Mouse (Mus musculus): Measurements from ENCODE around the gene Tha1.
"Not testable (repeated sequence)": the region's sequence is repeated elsewhere in the genome, so short reads cannot be mapped to it uniquely, and the experiment has no call there.

Tha1 gene

DNA sequence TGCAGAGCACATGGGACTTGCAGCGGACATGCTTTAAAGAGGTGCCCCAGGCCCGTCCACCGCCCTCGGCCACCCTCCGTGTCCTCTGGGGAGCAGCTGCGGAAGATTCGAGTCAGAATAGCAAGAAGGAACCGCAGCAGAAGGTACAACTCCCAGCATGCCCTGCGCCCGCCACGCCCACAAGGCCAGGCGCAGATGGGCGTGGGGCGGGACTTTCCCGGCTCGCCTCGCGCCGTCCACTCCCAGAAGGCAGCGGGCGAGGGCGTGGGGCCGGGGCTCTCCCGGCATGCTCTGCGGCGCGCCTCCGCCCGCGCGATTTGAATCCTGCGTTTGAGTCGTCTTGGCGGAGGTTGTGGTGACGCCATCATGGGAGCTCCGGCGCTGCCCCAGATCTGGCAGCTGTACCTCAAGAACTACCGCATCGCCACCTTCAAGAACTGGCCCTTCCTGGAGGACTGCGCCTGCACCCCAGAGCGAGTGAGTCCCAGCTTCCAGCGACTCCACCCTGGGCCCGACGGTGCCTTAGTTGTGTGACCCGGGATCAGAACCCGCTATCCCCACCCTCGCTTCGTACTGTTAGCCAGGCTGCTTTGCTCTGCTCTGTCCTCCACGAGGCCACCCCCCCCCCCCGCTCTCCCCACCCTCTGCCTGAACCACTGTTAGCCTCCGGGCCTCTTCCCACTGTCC lies 24.2 kb downstream of the Tha1 start, which contains the start of gene Birc5:
Gene Birc5 (plus strand): TSS at position 267 of the 687 bp plus-strand sequence.
- peak; percentile 98 for DNase-seq (ENCODE audit: low spot score)

DNA sequence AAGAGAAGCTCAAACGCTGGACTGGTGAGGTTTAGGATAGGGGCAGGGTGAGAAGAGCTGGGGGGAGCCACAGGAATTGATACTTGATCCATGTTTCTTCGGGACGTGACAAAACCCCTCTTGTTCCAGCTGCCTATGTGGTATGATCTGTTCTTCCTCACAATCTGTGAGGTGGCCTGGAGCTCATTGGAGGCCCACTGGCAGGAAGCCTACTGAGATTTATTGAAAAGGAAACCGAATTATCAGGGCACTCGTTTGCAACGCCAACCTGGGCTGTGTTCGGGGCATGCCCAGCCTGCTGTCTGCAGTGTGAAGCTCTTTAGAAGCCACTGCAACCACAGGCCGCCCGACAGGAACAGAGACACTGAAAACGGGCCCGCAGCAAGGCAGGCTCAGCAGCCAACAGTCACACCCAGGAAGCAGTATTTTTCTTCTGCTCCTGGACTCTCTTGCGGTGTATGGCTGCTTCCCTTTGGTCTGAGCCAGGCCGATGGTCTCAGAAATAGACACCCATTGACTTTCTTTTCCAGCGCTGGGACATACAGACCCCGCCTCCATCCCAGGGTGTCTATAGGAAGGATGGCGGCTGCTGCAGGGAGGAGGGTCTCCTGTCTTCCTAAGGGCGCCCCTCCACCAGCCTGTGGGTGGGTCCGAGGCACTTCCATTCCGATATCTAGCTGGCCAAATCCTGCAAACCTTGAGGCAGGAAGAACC lies 24.9 kb downstream of the Tha1 start:
- DNase-seq (ENCODE audit: low spot score), result no peak

- no peak for DNase-seq (ENCODE audit: low spot score)
Measured at GRCm38 (mm10) chr11:117847593-117848215, 25.6 kb downstream of the Tha1 start.

GRCm38 (mm10) chr11:117846640-117847039 lies 26.6 kb downstream of the Tha1 start:
- DNase-seq (ENCODE audit: low spot score), result no peak

- no peak for DNase-seq (ENCODE audit: low spot score)
Measured at GRCm38 (mm10) chr11:117845651-117846050, 27.6 kb downstream of the Tha1 start.

GRCm38 (mm10) chr11:117844997-117845396 lies 28.3 kb downstream of the Tha1 start:
- no peak for DNase-seq (ENCODE audit: low spot score)

DNA sequence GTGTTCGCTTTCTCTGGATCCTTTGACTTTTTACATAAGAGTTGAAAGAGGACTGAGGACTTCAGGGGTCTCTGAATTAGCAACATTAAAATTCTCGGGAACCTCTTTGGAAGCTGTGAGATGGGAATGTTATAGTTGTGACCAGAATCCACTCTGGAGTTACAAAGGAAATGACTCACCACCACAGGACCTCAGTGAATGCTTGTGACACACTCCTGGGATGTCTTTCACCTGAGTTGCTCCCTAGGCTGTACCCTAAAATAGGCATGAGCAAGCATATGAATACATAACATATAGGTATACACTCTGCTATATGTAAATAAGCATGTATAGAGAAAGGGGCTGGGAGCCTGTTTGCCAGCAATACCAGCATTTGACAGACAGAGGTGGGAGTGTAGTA lies 29.8 kb downstream of the Tha1 start:
- no peak for DNase-seq (ENCODE audit: low spot score)

GRCm38 (mm10) chr11:117840910-117841309 lies 32.4 kb downstream of the Tha1 start:
- no peak for DNase-seq (ENCODE audit: low spot score)

DNA sequence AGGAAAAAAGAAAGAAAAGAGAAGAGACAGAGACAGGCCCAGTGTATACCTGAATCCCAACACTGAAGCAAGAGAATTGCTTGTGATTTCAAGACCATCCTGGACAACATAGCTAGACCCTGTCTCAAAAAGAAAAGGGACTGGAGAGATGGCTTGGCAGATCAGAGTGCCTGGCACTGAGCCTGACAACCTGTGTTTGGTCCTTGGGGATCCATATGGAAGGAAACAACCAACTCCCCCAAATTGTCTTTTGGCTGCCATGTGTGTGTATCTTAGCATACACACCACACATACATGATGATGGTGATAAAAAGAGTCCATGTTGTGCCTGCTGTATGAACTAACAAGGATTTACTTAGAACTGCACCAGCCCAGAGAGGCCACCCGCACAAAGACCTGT lies 34.3 kb downstream of the Tha1 start:
- DNase-seq (ENCODE audit: low spot score), result no peak

DNA sequence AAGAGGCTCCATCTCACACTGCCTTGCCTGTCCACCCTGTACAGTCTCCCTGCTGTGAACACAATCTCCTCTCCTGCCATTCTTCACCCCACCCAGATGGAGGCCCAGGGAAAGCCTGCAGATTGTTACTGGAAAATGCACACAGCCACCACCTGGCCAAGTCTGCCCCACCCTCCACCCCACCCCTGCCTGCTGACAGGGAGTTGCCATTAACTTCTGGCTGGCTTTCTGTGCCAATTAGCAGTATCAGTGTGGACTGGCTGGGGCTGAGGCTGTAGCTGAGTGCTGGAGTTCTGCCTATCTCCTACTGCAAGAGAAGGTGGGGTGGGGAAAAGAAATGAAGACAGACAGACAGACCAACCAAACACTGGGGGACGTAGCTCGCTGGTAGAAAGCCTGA lies 34.7 kb downstream of the Tha1 start:
- DNase-seq (ENCODE audit: low spot score), result no peak

DNA sequence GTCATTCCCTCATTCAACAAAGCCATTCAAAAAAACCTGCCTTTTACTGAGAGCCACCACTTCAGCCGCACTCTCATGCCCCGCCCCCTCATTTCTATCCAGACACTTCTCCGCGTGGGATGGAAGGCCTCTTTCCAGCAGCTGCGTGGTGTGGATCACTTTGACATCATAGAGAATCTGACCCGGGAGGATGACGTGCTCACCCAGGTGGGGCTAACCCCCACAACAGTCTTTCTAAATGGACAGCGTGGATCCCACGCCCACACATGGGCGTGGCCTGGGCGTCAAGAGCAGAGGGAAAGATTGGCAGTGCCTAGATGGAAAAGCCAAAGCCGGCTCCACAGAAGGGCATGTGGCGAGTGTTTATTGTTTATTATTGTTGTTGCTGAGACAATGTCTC lies 37.0 kb downstream of the Tha1 start:
- peak; percentile 30 for DNase-seq (ENCODE audit: low spot score)

- DNase-seq (ENCODE audit: low spot score), result no peak
Measured at GRCm38 (mm10) chr11:117834086-117834485, 39.2 kb downstream of the Tha1 start.

GRCm38 (mm10) chr11:117833509-117833908 lies 39.8 kb downstream of the Tha1 start:
- DNase-seq (ENCODE audit: low spot score), result not testable (repeated sequence)

DNA sequence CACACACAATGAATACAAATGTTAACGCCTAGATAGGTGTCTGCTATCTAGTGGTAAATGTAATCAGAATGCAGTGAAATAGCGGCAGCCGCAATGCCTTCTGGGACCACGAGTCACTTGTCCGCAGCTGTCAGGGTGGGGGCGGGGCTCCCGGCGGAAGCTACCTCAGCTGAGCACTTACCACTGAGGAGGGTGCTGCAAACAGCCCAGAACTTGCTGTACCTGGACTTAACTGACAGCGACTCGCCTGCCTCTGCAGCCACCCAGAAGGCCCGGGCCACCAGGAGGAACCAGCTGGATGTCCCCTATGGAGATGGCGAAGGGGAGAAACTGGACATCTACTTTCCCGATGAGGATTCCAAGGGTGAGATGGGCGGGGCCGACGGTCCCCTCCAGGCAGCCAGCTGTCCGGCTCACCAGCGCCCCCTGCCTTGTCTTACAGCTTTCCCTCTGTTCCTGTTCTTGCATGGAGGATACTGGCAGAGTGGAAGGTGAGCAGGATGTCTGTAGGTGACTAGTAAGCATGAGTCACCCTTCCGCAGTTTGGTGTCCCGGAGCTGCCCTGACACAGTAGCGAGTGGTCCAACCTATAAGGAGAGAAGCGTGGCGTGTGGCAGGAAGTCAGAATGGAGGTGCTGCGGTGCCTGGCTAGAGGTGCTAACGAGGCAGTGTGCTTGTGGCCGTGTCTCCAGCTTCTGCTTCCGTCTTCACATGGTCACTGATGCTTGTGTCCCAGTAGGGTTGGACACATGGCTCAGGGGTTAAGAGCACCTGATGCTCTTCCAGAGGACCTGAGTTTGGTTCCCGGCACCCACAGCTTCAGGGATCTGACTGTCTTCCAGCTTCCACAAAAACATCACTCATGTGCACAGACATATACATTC lies 41.0 kb downstream of the Tha1 start:
- DNase-seq (ENCODE audit: low spot score), result peak; percentile 90

DNA sequence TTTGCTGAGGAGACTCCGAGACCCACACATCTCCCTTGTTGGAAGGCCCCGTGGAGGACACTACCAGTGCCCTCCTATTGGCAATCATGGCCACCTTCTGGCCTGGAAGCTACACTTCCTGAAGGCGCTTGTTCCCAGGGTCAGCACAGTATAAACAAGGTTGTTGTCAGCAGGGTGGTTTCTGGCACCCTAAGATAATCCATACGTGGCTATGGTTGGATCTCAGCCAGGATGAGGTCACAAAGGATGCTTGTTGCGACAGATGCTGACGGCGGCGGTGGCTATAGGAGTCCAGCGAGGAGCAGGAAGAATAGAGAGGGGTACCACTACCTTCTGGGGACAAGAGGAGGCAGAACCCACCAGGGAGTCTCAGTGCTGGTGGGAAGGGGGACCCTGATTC lies 42.9 kb downstream of the Tha1 start:
- DNase-seq (ENCODE audit: low spot score), result no peak

DNA sequence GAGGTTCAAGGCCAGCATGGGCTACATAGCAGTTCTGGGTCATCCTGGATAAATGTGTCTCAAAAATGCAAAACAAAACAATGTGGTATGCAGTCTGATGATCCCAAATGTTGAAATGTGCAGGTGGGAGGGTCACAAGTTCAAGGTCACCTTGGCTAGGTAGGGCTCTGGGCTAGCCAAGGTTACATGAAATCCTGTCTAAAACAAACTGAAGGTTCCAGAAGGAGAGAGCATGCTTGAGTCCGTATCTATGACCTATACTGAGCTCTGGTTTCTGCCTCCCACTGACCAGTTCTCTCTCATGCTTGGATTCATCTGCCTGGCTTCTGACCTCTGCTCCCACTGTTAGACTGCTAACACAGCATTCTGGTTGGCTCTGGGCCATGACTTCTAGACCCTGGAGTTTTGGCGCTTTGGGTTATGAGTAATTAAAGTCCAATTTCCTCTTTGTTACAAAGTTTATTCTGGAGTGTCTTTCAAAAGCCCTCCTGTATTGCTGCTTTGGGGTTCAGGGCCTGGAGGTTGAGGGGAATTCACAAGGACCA lies 43.5 kb downstream of the Tha1 start:
- no peak for DNase-seq (ENCODE audit: low spot score)

DNA sequence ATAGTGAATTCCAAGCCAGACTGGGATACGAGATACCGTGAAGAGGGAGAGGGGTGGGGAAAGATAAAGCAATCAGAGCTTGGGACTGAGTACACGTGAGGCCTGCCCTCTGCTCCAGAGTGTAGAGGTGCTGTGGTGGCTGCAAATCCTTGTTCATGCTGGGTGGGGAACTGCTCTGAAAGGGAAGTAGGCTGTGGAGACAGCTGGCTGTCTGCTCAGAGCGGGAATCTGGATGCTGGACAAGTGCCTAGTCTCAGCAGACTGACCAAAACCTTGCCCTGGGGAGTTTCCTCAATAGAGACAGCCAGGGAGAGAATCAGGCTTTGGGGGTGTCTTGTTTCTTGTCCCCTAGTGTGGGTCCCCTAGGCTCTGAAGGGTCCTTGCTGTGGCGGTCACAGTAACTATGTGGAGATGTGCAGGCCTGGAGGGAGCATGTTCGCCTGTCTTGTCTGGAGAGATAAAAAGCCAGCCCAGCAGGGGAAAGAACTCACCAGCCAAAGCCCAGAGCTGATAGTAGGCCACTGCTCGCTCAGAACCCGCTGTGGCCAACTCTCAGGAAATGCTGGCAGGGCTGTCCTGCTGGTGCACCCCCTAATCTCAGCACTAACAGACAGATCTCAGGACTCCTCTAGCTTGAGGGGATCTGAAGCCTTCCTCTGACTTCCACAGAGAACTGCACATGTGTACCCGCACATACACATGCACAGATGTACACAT lies 44.2 kb downstream of the Tha1 start:
- no peak for DNase-seq (ENCODE audit: low spot score)

DNA sequence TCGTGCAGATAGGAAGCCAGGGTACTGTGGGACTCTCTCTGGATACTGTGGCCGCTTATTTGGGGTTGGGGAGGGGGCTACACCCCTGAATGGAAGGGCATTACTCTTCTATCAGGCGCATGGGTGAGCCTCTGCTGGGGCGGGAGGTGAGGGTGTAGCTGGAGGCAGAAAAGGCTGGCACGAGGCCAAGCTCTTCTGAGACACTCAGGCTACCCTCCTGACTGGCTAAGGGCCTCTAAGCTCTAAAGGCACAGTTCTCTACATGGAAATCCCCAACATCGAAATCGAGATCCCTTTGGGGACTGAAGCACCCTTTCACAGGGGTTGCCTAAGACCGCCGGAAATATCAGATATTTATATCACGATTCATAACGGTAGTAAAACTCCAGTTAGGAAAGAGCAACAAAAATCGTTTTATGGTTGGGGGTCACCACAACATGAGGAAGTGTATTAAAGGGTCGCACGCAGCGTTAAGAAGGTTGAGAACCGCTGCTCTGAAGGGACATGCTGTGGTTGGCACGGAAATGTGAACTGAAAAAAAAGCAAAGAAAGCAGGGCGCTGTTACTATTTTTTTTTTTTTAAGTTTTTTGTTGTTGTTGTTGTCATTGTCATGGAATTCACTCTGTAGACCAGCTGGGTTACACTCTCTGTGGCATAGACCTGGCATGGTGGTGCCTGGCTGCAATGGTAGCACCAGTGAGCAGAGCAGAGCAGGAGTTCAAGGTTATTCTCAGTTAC lies 45.0 kb downstream of the Tha1 start:
- DNase-seq (ENCODE audit: low spot score), result no peak

DNA sequence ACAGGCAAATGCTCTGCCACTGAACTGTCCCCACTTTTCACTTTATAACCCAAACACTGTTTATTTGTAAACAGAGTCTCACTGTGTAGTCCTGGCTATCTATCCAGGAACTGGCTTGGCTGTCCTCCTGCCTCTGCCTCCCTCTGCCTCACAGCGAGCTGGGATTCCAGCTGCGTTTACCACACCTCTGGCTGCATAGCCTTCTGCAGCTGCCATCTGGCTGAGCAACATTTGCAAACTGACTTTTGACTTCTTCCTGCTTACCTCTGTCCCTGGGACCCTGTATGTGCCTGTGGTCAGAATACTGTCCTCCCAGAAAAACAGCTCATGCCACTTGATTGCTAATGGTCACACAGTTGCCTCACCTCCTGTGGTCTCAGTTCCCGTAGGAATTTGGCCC lies 45.9 kb downstream of the Tha1 start:
- DNase-seq (ENCODE audit: low spot score), result no peak

- no peak for DNase-seq (ENCODE audit: low spot score)
Measured at GRCm38 (mm10) chr11:117826916-117827315, 46.4 kb downstream of the Tha1 start.

DNA sequence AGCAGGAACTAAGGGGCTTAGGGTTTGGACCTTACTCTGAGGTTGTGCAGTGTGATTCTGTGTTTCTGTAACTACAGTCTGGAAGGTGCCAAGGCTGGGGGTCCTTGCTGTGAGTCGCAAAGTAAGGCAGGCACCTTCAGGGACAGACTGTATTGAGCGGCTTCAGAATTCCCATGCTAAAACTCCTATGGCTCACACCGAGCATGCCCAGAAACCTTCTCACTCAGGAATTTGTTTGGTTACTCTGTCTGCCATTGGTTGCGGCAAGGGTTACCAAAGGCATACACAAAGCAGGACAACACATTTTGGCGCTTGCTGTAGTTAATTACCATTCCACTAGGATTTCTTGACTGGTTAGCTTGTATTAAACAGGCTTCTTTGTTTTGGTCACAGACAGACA lies 47.1 kb downstream of the Tha1 start:
- peak; percentile 62 for DNase-seq (ENCODE audit: low spot score)
